Mouse (Mus musculus) forebrain, embryonic 11.5 days (tissue): ENCODE measurements around the gene Ppp5c. TPM values are rescaled to one million over a fixed set of nuclear protein-coding genes. Genes with fewer than 3 reads are reported as not detected.

Experiments
- ATAC-seq: fragments of 200-750 bp; cut with Nextera tagmentation; replicated peaks from 2 replicates; pipeline ENCODE4 v1.8.0; 2017; ENCODE audit warnings: moderate TSS enrichment; ENCODE audit not compliant: low FRiP score
- DNase-seq: peaks from one replicate; pipeline ENCODE4 v3.0.0-alpha.2; 2017; ENCODE audit warnings: low spot score
- H3K27ac ChIP-seq: fragments of 300-500 bp; sonication (generic); 2 replicates; pipeline ENCODE4 v1.5.1; 2014; ENCODE audit warnings: low read depth, low read length
- H3K27me3 ChIP-seq: fragments of 300-500 bp; sonication (generic); 2 replicates; pipeline ENCODE4 v1.6.1; 2014; ENCODE audit warnings: mild to moderate bottlenecking, low read length, mixed read lengths; ENCODE audit not compliant: control insufficient read depth, insufficient read depth
- H3K36me3 ChIP-seq: fragments of 300-500 bp; sonication (generic); 2 replicates; pipeline ENCODE4 v1.6.1; 2014; ENCODE audit warnings: mild to moderate bottlenecking, low read length, moderate library complexity, mixed read lengths; ENCODE audit not compliant: control insufficient read depth, insufficient read depth
- H3K4me1 ChIP-seq: fragments of 300-500 bp; sonication (generic); replicated peaks from 2 replicates; pipeline ENCODE4 v1.6.1; 2014; ENCODE audit warnings: low read length, mixed read lengths; ENCODE audit not compliant: control insufficient read depth, insufficient read depth
- H3K4me2 ChIP-seq: fragments of 300-500 bp; sonication (generic); 2 replicates; pipeline ENCODE4 v1.6.1; 2014; ENCODE audit warnings: low read depth, mild to moderate bottlenecking, low read length, moderate library complexity, mixed read lengths; ENCODE audit not compliant: severe bottlenecking
- H3K4me3 ChIP-seq: fragments of 300-500 bp; sonication (generic); 2 replicates; pipeline ENCODE4 v1.5.1; 2014; ENCODE audit warnings: low read depth, low read length
- H3K9ac ChIP-seq: fragments of 300-500 bp; sonication (generic); 2 replicates; pipeline ENCODE4 v1.6.1; 2014; ENCODE audit warnings: low read length
- H3K9me3 ChIP-seq: fragments of 300-500 bp; sonication (generic); 2 replicates; pipeline ENCODE4 v1.6.1; 2016; ENCODE audit warnings: low read length, mixed read lengths; ENCODE audit not compliant: control insufficient read depth
- WGBS: fragments of 180-500 bp; shearing (Covaris S2); extraction: QIAGEN DNeasy Blood & Tissue Kit; methylation state at CpG from one replicate; pipeline ENCODE4 v1.1.7; 2014; 5-methylcytosine and 5-hydroxymethylcytosine counted together
- polyA plus RNA-seq: library from polyadenylated mRNA; unstranded; fragments of >200 nt; fragmentation: Nextera tagmentation; extraction: Ambion mirVana; gene quantifications from 2 replicates; pipeline ENCODE4 v1.2.1, GENCODE M21; 2014

Gene Ppp5c
- polyA plus RNA-seq, 1 experiment from 2014 or later, result 123 TPM

DNA sequence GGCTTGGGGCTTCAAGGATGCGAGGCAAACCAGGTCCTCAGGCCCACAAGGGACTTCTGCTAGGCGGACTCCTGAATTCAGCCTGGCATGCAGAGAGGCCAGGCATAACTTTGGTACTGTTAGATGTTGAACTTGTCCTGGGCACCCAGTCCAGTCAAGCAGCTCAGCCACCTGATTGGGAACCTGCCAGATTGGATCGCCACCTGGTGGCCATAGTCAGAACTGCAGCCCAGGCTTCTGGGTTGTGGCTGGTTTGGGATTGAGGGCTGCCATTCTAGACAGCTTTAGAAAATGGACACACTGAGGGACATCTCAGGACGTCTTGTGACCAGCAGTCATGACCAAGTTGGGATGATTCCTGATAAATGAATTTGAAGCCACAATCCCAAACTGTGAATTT is 28.1 kb downstream of the Ppp5c start:
- DNase-seq, result peak; percentile 93
- H3K9me3 ChIP-seq, result no peaks in the 10 kb centered on the region
- peaks cover 7% of the 10 kb centered on the region; the same call in 1 of the 2 replicates for H3K36me3 ChIP-seq
- H3K9ac ChIP-seq, result no peak overlapping the region
- no peak overlapping the region for H3K4me2 ChIP-seq
- H3K4me3 ChIP-seq, result no peak overlapping the region
- H3K4me1 ChIP-seq, result peaks cover 6% of the 10 kb centered on the region
- no peak overlapping the region for H3K27ac ChIP-seq
- 0 out of 2 replicates have a peak, but pooled peaks have one; percentile 9 for ATAC-seq
- no peaks in the 10 kb centered on the region for H3K27me3 ChIP-seq
- 23% methylated on average over 4 of the region's 4 CpGs for WGBS

DNA sequence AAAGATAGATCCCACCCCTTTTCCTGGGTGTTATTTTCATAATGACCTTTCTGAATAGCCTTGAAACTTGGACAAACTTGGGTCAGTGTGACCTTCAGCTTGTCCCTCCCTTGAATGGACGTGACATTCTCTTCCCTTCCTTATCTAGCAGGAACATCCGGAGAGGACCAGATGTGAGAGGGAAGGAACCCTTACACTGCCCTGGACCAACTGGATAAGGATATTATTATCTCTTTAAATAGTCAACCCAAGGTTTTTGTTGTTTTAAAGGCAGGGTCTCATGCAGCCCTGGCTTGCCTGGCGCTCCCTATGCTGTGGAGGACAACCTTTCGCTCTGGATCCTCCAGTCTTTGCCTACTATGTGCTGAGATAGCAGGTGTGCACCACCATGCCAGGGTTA is 28.5 kb downstream of the Ppp5c start:
- Histone ChIP-seq H3K9ac (no peak overlapping the region), H3K27me3 (no peaks in the 10 kb centered on the region), H3K9me3 (no peaks in the 10 kb centered on the region), H3K4me1 (peaks cover 6% of the 10 kb centered on the region), H3K4me2 (no peak overlapping the region), H3K4me3 (no peak overlapping the region), H3K36me3 (peaks cover 5% of the 10 kb centered on the region; the same call in 1 of the 2 replicates), H3K27ac (no peak overlapping the region)
- no peak for ATAC-seq
- WGBS, result 64% methylated on average over 4 of the region's 4 CpGs
- no peak for DNase-seq

DNA sequence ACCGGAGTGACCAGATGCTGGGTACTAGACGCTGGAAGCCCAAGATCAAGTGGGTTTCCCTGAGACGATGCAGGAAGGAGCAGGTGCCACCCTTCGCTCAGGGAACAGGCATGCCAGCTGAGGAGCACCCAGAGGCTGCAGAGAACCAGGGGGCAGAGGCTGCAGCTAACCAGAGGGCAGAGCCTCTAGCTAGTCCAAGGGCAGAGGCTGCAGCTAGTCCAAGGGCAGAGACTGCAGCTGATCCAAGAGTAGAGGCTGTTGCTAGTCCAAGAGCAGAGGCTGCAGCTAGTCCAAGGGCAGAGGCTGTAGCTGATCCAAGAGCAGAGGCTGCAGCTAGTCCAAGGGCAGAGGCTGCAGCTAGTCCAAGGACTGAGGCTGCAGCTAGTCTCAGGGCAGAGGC is 32.4 kb downstream of the Ppp5c start:
- Histone ChIP-seq H3K4me2 (peak overlapping the region; percentile 80), H3K27ac (no peak overlapping the region), H3K4me1 (peaks cover 17% of the 10 kb centered on the region), H3K9me3 (no peaks in the 10 kb centered on the region), H3K27me3 (no peaks in the 10 kb centered on the region), H3K36me3 (no peaks in the 10 kb centered on the region), H3K4me3 (no peak overlapping the region), H3K9ac (peak overlapping the region; percentile 82; the same call in 1 of the 2 replicates)
- ATAC-seq (no peak), DNase-seq (no peak)
- 91% methylated on average over 4 of the region's 4 CpGs for WGBS

DNA sequence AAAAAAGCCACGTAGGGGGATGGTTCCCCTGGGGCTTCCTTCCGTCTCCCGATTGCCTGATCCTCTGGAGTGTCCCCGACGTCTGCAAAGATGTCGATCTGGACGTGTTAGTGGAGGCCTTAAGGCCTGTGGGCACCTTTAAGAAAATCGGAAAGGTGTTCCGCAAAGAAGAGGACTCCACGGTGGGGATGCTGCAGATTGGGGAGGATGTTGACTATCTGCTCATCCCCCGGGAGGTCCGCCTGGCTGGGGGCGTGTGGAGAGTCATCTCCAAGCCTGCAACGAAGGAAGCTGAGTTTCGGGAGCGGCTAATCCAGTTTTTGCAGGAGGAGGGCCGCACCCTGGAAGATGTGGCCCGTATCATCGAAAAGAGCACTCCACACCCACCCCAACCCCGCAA is 33.3 kb downstream of the Ppp5c start:
- no peak for DNase-seq
- no peaks in the 10 kb centered on the region for H3K27me3 ChIP-seq

DNA sequence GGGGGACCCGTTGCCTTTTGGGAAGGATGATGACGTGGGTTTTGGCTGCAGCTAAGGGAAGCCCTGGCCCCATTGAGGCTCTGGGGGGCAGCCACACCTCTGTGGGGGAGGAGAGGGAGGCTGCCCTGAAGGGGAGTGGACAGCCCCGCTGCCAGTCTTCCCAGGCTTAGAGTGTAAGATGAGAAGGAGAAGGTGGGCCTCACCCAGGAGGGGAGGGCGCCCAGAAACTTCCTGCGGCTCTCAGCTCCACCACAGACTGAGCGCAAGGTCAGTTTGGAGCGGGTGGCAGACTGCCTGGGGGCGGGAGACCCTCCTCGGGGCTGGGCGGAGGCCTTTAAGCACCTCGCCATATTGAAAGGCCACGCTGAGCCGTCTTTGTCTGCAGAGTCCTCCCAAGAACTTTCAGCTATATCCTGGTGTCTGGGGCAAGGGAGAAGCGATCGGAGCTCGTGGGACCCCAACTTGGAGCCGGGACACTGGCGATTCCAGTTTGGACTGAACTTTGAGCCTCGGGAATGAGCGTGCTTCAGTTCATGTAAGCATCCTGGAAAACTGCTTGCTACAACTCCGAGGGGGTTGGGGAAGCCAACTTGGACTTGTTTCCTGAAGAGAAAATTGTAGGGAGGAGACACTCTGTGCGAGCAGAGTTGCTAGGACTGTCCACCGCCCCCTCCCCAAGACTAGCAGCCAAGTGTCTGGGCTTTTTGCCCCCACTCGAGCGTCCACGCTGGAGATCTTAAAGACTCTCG is 33.9 kb downstream of the Ppp5c start:
- Histone ChIP-seq H3K4me2 (peak overlapping the region; percentile 80), H3K4me3 (peak overlapping the region; percentile 45), H3K9ac (peak overlapping the region; percentile 82), H3K36me3 (no peaks in the 10 kb centered on the region), H3K27ac (peak overlapping the region; percentile 44; the same call in 1 of the 2 replicates), H3K9me3 (no peaks in the 10 kb centered on the region), H3K4me1 (peaks cover 17% of the 10 kb centered on the region), H3K27me3 (no peaks in the 10 kb centered on the region)
- WGBS, result under 1% methylated on average over 27 of the region's 27 CpGs
- ATAC-seq (peak; percentile 84), DNase-seq (peak; percentile 87)

More for the DNA sequence above, 33.3 kb downstream of the Ppp5c start:
- ATAC-seq, result no peak
- H3K4me1 ChIP-seq, result peaks cover 17% of the 10 kb centered on the region
- H3K27ac ChIP-seq, result 0 out of 2 replicates have a peak overlapping the region, but pooled peaks have one; percentile 37
- H3K36me3 ChIP-seq, result no peaks in the 10 kb centered on the region
- 9% methylated on average over 20 of the region's 20 CpGs for WGBS
- no peaks in the 10 kb centered on the region for H3K9me3 ChIP-seq
- peak overlapping the region; percentile 82 for H3K9ac ChIP-seq
- peak overlapping the region; percentile 45 for H3K4me3 ChIP-seq
- peak overlapping the region; percentile 80 for H3K4me2 ChIP-seq

DNA sequence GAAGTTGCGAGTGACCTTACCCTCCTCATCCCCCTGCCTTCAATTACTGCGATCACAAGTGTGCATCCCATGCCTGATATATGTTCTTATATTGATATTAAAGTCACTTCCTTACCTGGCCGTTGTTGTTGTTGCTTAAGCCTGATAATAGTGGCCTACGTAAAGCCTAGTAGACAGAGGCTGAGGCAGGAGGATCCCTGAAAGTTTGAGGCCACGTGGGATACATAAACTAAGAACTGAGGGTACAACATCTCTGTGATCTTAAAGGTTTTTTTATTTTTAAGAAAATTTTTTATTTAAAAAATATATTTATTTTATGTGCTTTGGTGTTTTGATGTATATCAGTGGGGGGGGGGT is 35.3 kb downstream of the Ppp5c start, which contains the start of gene Ccdc8:
Ccdc8 (plus strand) TSS at position 258 of the 357 bp plus-strand sequence.
- H3K4me1 ChIP-seq, result peaks cover 19% of the 10 kb centered on the region
- H3K27me3 ChIP-seq, result no peaks in the 10 kb centered on the region
- no peaks in the 10 kb centered on the region for H3K9me3 ChIP-seq
- no peak for DNase-seq
- H3K27ac ChIP-seq, result peak within 1 kb of the TSS; percentile 60
- H3K36me3 ChIP-seq, result no peaks in the 10 kb centered on the region
- peak within 1 kb of the TSS; percentile 82 for H3K9ac ChIP-seq
- peak within 1 kb of the TSS; percentile 45 for H3K4me3 ChIP-seq
- ATAC-seq, result no peak
- peak within 1 kb of the TSS; percentile 80; the same call in 1 of the 2 replicates for H3K4me2 ChIP-seq
- whole genome bisulfite sequencing, result 95% methylated on average over 5 of the region's 5 CpGs

DNA sequence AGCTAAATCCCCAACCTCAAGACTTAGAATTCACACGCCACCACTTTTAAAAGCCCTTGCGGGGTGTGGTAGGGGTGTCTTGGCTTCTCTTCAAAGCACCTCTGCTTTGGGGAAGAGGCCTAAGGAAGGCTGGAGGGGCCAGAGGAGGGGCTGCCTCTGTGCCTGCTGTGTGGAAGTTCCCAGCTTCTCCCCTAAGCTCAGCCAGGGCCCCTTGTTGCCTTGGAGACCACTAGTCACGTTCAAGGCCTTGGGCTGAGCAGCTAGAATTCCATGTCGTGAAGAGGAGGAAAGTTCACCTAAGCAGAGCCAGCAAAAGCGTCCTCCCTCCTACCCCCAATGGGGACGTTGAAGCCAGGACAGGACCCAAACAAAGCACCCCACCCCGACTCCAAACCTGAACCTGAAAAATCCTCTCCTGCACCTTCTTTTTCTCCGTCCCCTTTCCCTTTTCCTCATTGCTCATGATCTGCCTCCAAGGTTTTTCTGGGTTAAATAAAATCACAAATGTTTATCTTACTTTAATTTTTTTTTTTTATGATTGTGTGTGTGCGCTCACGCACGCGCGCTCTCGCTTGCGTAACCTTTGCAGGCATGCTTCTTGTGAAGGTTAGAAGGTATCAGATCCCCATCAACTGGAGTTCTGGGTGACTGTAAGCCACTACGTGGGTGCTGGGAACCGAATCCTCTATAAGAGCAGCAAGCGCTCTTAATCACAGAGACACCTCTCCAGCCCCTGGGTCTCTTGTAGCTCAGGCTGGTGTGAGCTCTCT is 35.9 kb downstream of the Ppp5c start:
- peak; percentile 87 for DNase-seq
- Histone ChIP-seq H3K27me3 (no peaks in the 10 kb centered on the region), H3K27ac (peak overlapping the region; percentile 60), H3K36me3 (no peaks in the 10 kb centered on the region), H3K4me2 (peak overlapping the region; percentile 13; the same call in 1 of the 2 replicates), H3K4me1 (peaks cover 20% of the 10 kb centered on the region), H3K4me3 (no peak overlapping the region), H3K9me3 (no peaks in the 10 kb centered on the region), H3K9ac (peak overlapping the region; percentile 28)
- peak; percentile 78 for ATAC-seq
- WGBS, result 56% methylated on average over 18 of the region's 18 CpGs

DNA sequence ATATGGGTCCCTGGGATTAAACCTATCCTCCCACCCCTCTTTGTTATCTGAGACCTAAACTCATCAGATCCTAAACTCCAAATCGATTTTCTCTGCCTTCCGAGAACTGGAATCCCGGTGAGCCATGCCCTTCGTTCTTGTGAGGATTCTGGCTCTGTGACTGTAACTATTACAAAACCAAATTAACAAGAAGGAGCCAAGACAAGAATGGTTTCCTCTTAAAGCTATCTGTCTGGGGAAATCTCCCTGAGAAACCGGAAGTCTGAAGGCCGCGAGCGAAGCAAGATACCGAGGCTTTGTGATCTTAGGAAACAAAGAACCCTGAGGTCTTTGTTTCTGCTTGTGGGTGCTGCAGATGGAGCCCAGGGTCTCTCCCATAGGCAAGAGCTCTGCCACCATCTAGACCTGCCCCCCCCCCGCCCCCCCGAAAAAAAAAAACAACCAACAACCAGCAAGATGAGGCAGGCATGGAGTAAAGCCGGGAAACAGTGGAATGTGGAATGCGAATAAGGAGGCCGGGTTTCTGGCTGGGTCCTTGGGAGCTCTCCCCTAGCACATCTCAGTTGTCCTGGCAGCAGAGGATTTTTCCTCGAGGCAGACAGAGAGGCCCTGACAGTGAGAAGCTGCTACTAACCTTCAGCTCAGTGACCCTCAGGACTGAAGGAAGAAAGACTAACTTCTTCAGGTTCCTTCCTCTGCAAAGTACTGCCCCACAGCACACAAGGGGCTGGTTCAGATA is 37.5 kb downstream of the Ppp5c start:
- H3K4me3 ChIP-seq, result no peak overlapping the region
- ATAC-seq, result no peak
- no peaks in the 10 kb centered on the region for H3K9me3 ChIP-seq
- 38% methylated on average over 15 of the region's 15 CpGs for WGBS
- peaks cover 17% of the 10 kb centered on the region for H3K4me1 ChIP-seq
- no peak overlapping the region for H3K9ac ChIP-seq
- no peaks in the 10 kb centered on the region for H3K36me3 ChIP-seq
- no peak overlapping the region for H3K4me2 ChIP-seq
- no peaks in the 10 kb centered on the region for H3K27me3 ChIP-seq
- no peak for DNase-seq
- H3K27ac ChIP-seq, result peak overlapping the region; percentile 28
